Mouse (Mus musculus): Measurements from ENCODE around the gene Kbtbd8.

Gene Kbtbd8

DNA sequence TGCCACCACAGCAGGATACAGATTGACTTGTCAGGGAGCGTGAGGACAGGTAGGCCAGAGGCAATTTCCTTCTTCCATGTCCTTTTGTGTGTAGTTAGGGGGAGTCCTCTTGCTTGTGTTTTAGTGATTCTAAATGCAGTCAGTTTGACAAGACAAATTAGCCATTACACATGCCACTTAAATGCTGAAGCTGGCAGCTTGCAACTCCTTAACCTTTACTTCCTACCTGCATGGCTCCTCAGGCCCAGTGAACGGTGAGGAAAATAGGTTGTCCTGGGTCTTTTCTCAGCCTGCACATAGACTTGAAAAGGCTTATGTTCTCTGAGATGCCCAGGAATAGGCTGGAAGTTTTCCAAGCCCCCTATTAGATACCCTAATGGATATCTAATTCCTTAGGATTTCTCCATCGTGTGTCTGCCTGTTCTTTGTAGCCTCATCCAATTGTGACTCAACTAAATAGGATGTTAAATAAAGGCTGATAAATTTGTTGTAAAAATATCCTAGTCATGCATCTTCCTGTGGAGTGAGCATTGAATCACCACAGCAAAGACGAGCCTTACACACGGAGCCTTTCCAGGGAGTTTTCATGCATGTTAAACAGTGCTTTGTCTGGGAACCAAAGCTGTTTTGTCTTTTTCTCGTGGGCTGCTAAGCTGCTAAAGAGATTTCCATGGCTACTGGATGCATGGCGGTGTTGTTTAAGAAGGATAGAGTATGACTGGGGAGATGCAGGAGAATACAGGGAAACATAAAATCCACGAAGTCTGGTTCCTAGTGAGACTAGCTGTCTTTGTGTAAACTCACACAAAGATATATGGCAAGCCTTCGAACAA, 57.5 kb downstream of the Kbtbd8 start:
- DNase-seq: no peak
